Mouse (Mus musculus): ENCODE measurements around the gene Oxnad1.
A peak's percentile ranks its signal among the peaks of the same experiment; 100 is the strongest.
"Not testable (repeated sequence)": the region's sequence is repeated elsewhere in the genome, so short reads cannot be mapped to it uniquely, and the experiment has no call there.

Gene Oxnad1

GRCm38 (mm10) chr14:32084761-32085485, at the start of gene Oxnad1:
Oxnad1 (plus strand) TSS chr14:32085374.
- no peak for DNase-seq (ENCODE audit: low spot score)

GRCm38 (mm10) chr14:32036482-32036881, 48.7 kb upstream of the Oxnad1 start:
- peak; percentile 68 for DNase-seq (ENCODE audit: low spot score)

DNA sequence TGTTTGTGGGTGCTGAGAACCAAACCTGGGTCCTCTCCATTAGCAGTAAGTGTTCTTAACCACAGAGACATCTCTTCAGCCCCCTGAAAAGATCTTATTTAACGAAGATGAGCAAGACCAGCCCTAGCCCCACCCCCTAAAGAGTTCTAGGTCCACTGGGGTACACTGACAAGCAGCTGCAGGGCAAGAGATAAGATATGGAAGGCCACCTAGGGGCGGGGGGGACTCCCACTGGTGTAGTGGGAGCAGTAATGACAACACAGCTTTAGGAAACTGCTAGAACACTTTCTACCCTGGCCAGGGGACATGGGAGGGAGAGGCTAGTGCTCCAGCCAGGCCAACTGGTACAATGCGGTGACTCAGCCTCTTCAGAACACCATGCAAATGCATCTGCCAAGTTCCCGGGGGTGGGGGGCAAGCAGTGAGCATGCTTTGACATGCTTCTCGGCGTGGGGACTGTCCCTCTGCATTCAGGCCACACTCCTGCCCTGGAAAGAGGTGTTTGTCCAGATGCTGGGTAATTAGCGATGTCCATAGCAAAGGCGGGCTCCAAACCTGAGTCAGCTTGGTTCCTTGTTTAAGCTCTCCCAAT, 47.4 kb upstream of the Oxnad1 start:
- no peak for DNase-seq (ENCODE audit: low spot score)

GRCm38 (mm10) chr14:32042108-32042507, 43.1 kb upstream of the Oxnad1 start:
- DNase-seq (ENCODE audit: low spot score): no peak

- peak; percentile 52 for DNase-seq (ENCODE audit: low spot score)
Measured at GRCm38 (mm10) chr14:32046357-32046756, 38.8 kb upstream of the Oxnad1 start.

DNA sequence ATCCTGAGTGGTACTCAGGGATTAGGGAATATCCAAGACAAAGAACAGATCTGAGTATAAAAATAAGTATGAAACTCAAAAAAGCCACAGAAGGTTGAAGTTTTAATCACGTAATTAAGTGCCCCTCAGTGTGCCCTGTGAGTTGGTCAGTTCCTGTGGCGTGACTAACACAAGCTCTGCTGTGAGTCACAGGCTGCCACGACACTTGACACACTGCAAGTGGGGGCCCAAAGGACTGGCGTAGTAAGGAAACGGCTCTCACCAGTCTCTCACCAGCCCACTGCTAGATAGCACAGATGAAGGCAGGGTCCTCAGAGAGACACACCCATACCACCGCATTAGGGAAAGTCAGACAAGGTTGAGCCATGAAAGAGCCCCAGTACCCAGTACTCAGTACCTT, 35.0 kb upstream of the Oxnad1 start:
- no peak for DNase-seq (ENCODE audit: low spot score)

DNA sequence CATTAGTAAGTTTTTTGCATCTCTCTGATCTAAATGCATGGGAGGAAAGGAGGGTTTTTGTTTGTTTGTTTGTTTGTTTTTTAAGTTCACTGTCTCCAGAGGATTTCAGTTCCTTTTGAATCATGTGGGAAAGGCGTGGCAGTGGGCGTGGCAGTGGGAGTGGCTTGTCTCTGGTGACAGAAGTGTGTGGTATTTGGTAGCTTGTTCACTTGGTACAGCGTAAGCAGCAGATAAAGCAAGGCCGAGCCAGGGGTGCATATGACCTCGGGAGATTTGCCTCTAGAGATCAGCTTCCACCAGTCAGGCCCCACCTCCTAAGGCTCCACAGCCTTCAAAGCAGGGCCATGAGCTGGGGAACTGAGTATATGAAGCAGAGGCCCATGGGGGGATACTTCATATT, 31.3 kb upstream of the Oxnad1 start:
- DNase-seq (ENCODE audit: low spot score): peak; percentile 57

DNA sequence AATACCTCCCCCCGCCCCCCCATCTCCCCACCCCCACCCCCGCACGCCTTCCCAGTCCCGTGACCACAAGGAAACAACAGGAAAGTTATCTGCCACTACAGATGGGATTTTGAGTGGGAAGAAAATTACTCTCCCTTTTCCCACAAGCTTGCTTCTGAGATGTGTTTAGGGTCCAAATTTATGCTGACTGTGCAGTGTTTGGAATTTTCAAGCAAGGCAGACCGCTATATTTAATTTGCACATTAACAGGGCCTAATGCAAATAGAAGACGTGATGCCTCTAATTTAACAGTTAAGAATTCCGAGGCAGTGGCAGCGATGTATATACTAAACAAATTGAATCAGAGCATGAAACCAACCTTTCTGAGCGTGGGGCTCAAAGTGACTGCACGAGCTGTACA, 30.4 kb upstream of the Oxnad1 start:
- DNase-seq (ENCODE audit: low spot score): no peak

- DNase-seq (ENCODE audit: low spot score): no peak
Measured at GRCm38 (mm10) chr14:32055781-32056180, 29.4 kb upstream of the Oxnad1 start.

- DNase-seq (ENCODE audit: low spot score): peak; percentile 77
Measured at GRCm38 (mm10) chr14:32056675-32057074, 28.5 kb upstream of the Oxnad1 start.

- no peak for DNase-seq (ENCODE audit: low spot score)
Measured at GRCm38 (mm10) chr14:32057664-32058063, 27.5 kb upstream of the Oxnad1 start.

DNA sequence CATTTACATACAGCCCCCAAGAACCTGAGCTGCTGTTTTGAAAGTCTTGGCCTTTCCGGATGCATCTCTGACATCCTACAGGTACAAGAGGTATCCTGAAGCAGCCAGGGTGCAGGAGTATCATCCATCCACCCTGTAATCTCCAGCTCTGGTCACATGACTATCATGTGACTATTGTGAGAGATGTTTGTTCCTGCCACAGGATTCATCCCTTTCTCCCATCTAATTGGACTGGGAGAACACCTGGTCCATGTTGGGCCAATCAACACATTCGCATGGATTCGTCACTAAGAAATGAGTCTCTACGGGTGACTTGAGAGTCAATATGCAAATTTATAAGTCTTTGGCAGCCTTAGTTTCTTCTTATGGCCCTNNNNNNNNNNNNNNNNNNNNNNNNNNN, 23.8 kb upstream of the Oxnad1 start:
- DNase-seq (ENCODE audit: low spot score): no peak

DNA sequence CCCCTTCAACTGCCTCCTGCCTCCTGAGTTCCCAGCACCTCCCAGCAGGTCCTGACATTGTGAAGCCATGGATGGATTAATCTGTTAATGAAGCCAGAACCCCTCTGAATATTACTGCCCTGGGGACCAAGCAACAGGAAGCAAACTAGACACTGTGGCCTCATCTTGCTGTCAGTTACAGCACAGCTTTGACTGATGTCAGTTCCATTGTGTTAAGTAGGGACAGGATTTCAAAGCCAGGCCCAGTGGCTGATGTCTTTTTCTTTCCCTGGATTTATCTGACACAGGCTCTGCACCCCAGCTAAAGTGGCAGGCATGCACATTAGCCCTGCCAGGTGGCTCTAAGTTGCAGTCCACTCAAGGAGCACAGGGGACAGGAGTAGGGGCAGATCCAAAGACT, 12.4 kb upstream of the Oxnad1 start:
- no peak for DNase-seq (ENCODE audit: low spot score)

GRCm38 (mm10) chr14:32073211-32073685, 11.9 kb upstream of the Oxnad1 start:
- no peak for DNase-seq (ENCODE audit: low spot score)

DNA sequence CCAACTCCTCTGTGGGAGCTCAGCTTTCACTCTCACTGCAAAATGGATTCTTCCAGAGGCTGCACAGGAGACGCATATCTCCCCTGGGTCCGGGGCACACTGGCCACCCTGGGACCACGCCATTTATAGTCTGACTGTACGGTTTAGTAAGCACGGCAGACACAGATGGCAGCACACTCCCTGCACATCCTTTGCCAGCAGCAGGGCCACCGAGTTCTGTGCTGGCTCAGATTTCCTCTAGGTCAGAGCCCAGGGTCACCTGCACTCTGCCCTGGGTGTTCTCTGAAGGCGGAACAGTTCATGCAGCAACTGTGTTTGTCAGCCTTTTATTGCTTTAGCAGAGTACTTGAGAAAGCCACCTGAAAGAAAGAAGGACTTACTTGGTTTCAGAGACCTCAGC, 11.3 kb upstream of the Oxnad1 start:
- DNase-seq (ENCODE audit: low spot score): no peak

GRCm38 (mm10) chr14:32076896-32077575, 8.1 kb upstream of the Oxnad1 start:
- peak; percentile 87 for DNase-seq (ENCODE audit: low spot score)

DNA sequence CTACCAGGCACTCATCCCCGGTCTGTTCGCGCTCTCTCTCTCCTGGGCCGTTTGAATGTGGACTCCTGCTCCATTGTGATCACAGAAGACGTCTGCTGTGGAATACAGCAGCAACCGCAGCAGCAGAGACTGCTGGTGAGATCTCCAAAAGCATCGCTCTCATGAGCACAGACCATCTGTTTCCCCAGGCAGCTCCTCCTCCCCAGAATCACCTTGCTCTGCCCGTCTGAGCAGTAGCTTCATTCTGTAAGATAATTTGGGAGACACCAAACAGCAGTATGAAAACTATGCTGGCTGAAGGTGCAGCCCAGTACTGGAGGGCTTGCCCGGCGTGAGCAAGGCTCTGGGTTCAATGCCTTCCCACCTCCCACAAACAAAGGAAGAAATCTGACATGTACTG, 4.1 kb upstream of the Oxnad1 start:
- DNase-seq (ENCODE audit: low spot score): no peak

GRCm38 (mm10) chr14:32082891-32083290, 2.3 kb upstream of the Oxnad1 start:
- no peak for DNase-seq (ENCODE audit: low spot score)

GRCm38 (mm10) chr14:32083466-32083865, 1.7 kb upstream of the Oxnad1 start:
- no peak for DNase-seq (ENCODE audit: low spot score)

DNA sequence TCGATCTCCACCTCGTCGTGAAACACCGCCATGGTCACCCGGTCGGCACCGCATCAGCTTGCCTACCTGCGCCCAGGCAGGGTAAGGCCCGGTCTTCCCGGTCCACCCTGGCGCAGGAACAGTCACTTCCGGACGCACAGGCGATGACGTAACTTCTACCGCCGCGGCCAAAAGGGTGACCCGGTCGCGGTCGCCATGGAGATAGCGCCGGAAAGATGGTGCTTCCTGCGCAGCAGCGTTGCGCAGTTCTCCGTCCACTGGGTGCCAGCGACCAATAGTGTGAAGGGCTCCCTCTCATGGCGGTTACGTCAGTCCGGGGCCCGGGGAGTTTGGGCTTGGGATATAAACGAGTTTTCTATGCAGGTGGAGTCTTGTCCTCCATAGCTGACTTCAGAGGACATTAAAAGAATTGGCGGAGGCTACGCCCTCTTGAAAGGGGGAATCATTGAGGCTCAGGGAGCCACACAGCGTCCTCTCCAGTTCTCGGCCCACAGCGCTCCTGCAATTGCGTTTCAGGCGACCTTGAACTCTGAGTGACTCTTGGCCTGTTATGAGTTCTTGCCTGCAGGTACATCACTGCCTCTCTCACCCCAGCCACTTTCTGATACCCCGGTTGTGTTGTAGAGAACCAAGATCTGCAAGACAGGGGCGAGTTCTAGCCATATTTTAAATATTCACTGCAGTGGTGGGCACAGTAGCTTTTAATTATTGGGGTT, 470 bp downstream of the Oxnad1 start, which contains the start of gene Dph3:
Gene Dph3, minus strand, starts transcription at position 244 of the 716 bp plus-strand sequence.
- peak; percentile 99 for DNase-seq (ENCODE audit: low spot score)

DNA sequence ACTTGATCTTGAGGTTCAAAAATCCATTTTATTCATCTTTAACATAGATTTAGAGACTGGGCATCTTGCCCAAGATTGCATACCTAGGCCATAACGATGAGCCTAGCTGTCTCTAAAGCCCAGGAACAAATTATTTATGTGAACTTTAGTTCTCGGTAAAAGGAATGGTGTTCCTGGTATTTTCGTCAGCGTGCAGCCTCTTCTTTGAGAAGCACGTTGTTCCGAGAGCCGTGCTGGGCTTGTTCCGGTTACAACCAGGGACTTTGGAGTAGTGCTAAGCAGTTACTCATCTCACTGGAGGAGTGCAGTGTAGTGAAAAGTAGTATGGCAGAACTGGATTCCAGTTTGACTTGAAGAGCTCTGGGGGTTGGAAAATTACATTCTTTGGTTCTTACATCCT, 1.1 kb downstream of the Oxnad1 start:
- no peak for DNase-seq (ENCODE audit: low spot score)

GRCm38 (mm10) chr14:32087584-32088248, 2.5 kb downstream of the Oxnad1 start:
- not testable (repeated sequence) for DNase-seq (ENCODE audit: low spot score)
